Mouse (Mus musculus): ENCODE results near the gene Ano9. TPM values are rescaled to one million over a fixed set of nuclear protein-coding genes. Genes with fewer than 3 reads are reported as not detected.
A peak's percentile ranks its signal among the peaks of the same experiment; 100 is the strongest.

Ano9 gene
- polyA plus RNA-seq, 1 experiment from 2014 or later = 0.49 TPM

- Histone ChIP-seq H3K36me3 (ENCODE audit: control insufficient read depth, insufficient read depth) (no peaks in the 10 kb centered on the region), H3K4me1 (ENCODE audit: control insufficient read depth, insufficient read depth, low read length) (no peaks in the 10 kb centered on the region), H3K4me2 (ENCODE audit: low read depth, low read length) (no peak within 1 kb of the TSS), H3K27me3 (ENCODE audit: control insufficient read depth, insufficient read depth, low read length) (peaks cover 15% of the 10 kb centered on the region), H3K9ac (ENCODE audit: low read length) (no peak within 1 kb of the TSS), H3K9me3 (replicated peaks; ENCODE audit: control insufficient read depth, low read length) (no peaks in the 10 kb centered on the region), H3K4me3 (ENCODE audit: low read length) (no peak within 1 kb of the TSS), H3K27ac (ENCODE audit: low read length) (no peak within 1 kb of the TSS)
- 89% methylated on average over 15 of the region's 15 CpGs for WGBS
- ATAC-seq (replicated peaks; ENCODE audit: extremely low read depth, insufficient read depth, low FRiP score) = no peak
Measured at GRCm38 (mm10) chr7:141077841-141078240, 39.8 kb downstream of the Ano9 start, which contains the start of gene Pkp3. Gene Pkp3, plus strand, starts transcription at chr7:141078218.

- Histone ChIP-seq H3K9ac (ENCODE audit: low read length) (no peak overlapping the region), H3K4me2 (ENCODE audit: low read depth, low read length) (no peak overlapping the region), H3K4me3 (ENCODE audit: low read length) (no peak overlapping the region), H3K36me3 (ENCODE audit: control insufficient read depth, insufficient read depth) (no peaks in the 10 kb centered on the region), H3K9me3 (replicated peaks; ENCODE audit: control insufficient read depth, low read length) (no peaks in the 10 kb centered on the region), H3K27me3 (ENCODE audit: control insufficient read depth, insufficient read depth, low read length) (peaks cover 31% of the 10 kb centered on the region), H3K27ac (ENCODE audit: low read length) (no peak overlapping the region), H3K4me1 (ENCODE audit: control insufficient read depth, insufficient read depth, low read length) (peaks cover 3% of the 10 kb centered on the region; the same call in 1 of the 2 replicates)
- 76% methylated on average over 4 of the region's 4 CpGs for WGBS
- no peak for ATAC-seq (replicated peaks; ENCODE audit: extremely low read depth, insufficient read depth, low FRiP score)
Measured at GRCm38 (mm10) chr7:141073782-141074181, 43.8 kb downstream of the Ano9 start.

GRCm38 (mm10) chr7:141072017-141072745, 45.4 kb downstream of the Ano9 start:
- H3K27ac ChIP-seq (ENCODE audit: low read length) = no peak overlapping the region
- peak; percentile 38; the same call in 1 of the 2 replicates for ATAC-seq (replicated peaks; ENCODE audit: extremely low read depth, insufficient read depth, low FRiP score)
- no peak overlapping the region for H3K9ac ChIP-seq (ENCODE audit: low read length)
- 16% methylated on average over 23 of the region's 23 CpGs for WGBS
- no peak overlapping the region for H3K4me3 ChIP-seq (ENCODE audit: low read length)
- no peaks in the 10 kb centered on the region for H3K36me3 ChIP-seq (ENCODE audit: control insufficient read depth, insufficient read depth)
- H3K27me3 ChIP-seq (ENCODE audit: control insufficient read depth, insufficient read depth, low read length) = peaks cover 44% of the 10 kb centered on the region
- no peak overlapping the region for H3K4me2 ChIP-seq (ENCODE audit: low read depth, low read length)
- H3K4me1 ChIP-seq (ENCODE audit: control insufficient read depth, insufficient read depth, low read length) = peaks cover 3% of the 10 kb centered on the region; the same call in 1 of the 2 replicates
- H3K9me3 ChIP-seq (replicated peaks; ENCODE audit: control insufficient read depth, low read length) = no peaks in the 10 kb centered on the region

GRCm38 (mm10) chr7:141070058-141070862, 47.3 kb downstream of the Ano9 start:
- no peak overlapping the region for H3K27ac ChIP-seq (ENCODE audit: low read length)
- peaks cover 52% of the 10 kb centered on the region for H3K27me3 ChIP-seq (ENCODE audit: control insufficient read depth, insufficient read depth, low read length)
- H3K4me1 ChIP-seq (ENCODE audit: control insufficient read depth, insufficient read depth, low read length) = peaks cover 3% of the 10 kb centered on the region; the same call in 1 of the 2 replicates
- H3K9ac ChIP-seq (ENCODE audit: low read length) = peak overlapping the region; percentile 54
- H3K4me3 ChIP-seq (ENCODE audit: low read length) = peak overlapping the region; percentile 49
- H3K36me3 ChIP-seq (ENCODE audit: control insufficient read depth, insufficient read depth) = no peaks in the 10 kb centered on the region
- H3K4me2 ChIP-seq (ENCODE audit: low read depth, low read length) = peak overlapping the region; percentile 87
- under 1% methylated on average over 50 of the region's 51 CpGs for WGBS
- no peaks in the 10 kb centered on the region for H3K9me3 ChIP-seq (replicated peaks; ENCODE audit: control insufficient read depth, low read length)
- ATAC-seq (replicated peaks; ENCODE audit: extremely low read depth, insufficient read depth, low FRiP score) = no peak

- no peak overlapping the region for H3K4me2 ChIP-seq (ENCODE audit: low read depth, low read length)
- H3K27ac ChIP-seq (ENCODE audit: low read length) = no peak overlapping the region
- H3K27me3 ChIP-seq (ENCODE audit: control insufficient read depth, insufficient read depth, low read length) = peaks cover 59% of the 10 kb centered on the region
- ATAC-seq (replicated peaks; ENCODE audit: extremely low read depth, insufficient read depth, low FRiP score) = no peak
- H3K4me1 ChIP-seq (ENCODE audit: control insufficient read depth, insufficient read depth, low read length) = peaks cover 3% of the 10 kb centered on the region; the same call in 1 of the 2 replicates
- WGBS = 66% methylated on average over 19 of the region's 19 CpGs
- no peak overlapping the region for H3K9ac ChIP-seq (ENCODE audit: low read length)
- no peaks in the 10 kb centered on the region for H3K9me3 ChIP-seq (replicated peaks; ENCODE audit: control insufficient read depth, low read length)
- H3K4me3 ChIP-seq (ENCODE audit: low read length) = no peak overlapping the region
- no peaks in the 10 kb centered on the region for H3K36me3 ChIP-seq (ENCODE audit: control insufficient read depth, insufficient read depth)
Measured at GRCm38 (mm10) chr7:141068351-141068750, 49.3 kb downstream of the Ano9 start.

GRCm38 (mm10) chr7:141064576-141064975, 53.0 kb downstream of the Ano9 start:
- H3K27ac ChIP-seq (ENCODE audit: low read length) = no peak overlapping the region
- no peak overlapping the region for H3K4me3 ChIP-seq (ENCODE audit: low read length)
- ATAC-seq (replicated peaks; ENCODE audit: extremely low read depth, insufficient read depth, low FRiP score) = no peak
- WGBS = 79% methylated on average over 7 of the region's 7 CpGs
- H3K27me3 ChIP-seq (ENCODE audit: control insufficient read depth, insufficient read depth, low read length) = peaks cover 69% of the 10 kb centered on the region
- no peak overlapping the region for H3K4me2 ChIP-seq (ENCODE audit: low read depth, low read length)
- H3K4me1 ChIP-seq (ENCODE audit: control insufficient read depth, insufficient read depth, low read length) = peaks cover 7% of the 10 kb centered on the region
- H3K9me3 ChIP-seq (replicated peaks; ENCODE audit: control insufficient read depth, low read length) = no peaks in the 10 kb centered on the region
- no peak overlapping the region for H3K9ac ChIP-seq (ENCODE audit: low read length)
- H3K36me3 ChIP-seq (ENCODE audit: control insufficient read depth, insufficient read depth) = no peaks in the 10 kb centered on the region

- H3K36me3 ChIP-seq (ENCODE audit: control insufficient read depth, insufficient read depth) = no peaks in the 10 kb centered on the region
- ATAC-seq (replicated peaks; ENCODE audit: extremely low read depth, insufficient read depth, low FRiP score) = no peak
- no peak overlapping the region for H3K27ac ChIP-seq (ENCODE audit: low read length)
- H3K9me3 ChIP-seq (replicated peaks; ENCODE audit: control insufficient read depth, low read length) = no peaks in the 10 kb centered on the region
- no peak overlapping the region for H3K9ac ChIP-seq (ENCODE audit: low read length)
- H3K4me2 ChIP-seq (ENCODE audit: low read depth, low read length) = no peak overlapping the region
- H3K4me3 ChIP-seq (ENCODE audit: low read length) = no peak overlapping the region
- H3K27me3 ChIP-seq (ENCODE audit: control insufficient read depth, insufficient read depth, low read length) = peaks cover 66% of the 10 kb centered on the region
- WGBS = 63% methylated on average over 7 of the region's 7 CpGs
- peaks cover 7% of the 10 kb centered on the region for H3K4me1 ChIP-seq (ENCODE audit: control insufficient read depth, insufficient read depth, low read length)
Measured at GRCm38 (mm10) chr7:141064175-141064574, 53.4 kb downstream of the Ano9 start.

- H3K9me3 ChIP-seq (replicated peaks; ENCODE audit: control insufficient read depth, low read length) = no peaks in the 10 kb centered on the region
- no peak overlapping the region for H3K9ac ChIP-seq (ENCODE audit: low read length)
- WGBS = 80% methylated on average over 3 of the region's 3 CpGs
- no peak overlapping the region for H3K4me3 ChIP-seq (ENCODE audit: low read length)
- peaks cover 7% of the 10 kb centered on the region for H3K4me1 ChIP-seq (ENCODE audit: control insufficient read depth, insufficient read depth, low read length)
- H3K27me3 ChIP-seq (ENCODE audit: control insufficient read depth, insufficient read depth, low read length) = peaks cover 60% of the 10 kb centered on the region
- no peak overlapping the region for H3K4me2 ChIP-seq (ENCODE audit: low read depth, low read length)
- no peak for ATAC-seq (replicated peaks; ENCODE audit: extremely low read depth, insufficient read depth, low FRiP score)
- no peak overlapping the region for H3K27ac ChIP-seq (ENCODE audit: low read length)
- H3K36me3 ChIP-seq (ENCODE audit: control insufficient read depth, insufficient read depth) = no peaks in the 10 kb centered on the region
Measured at GRCm38 (mm10) chr7:141063353-141063752, 54.3 kb downstream of the Ano9 start.

- ATAC-seq (replicated peaks; ENCODE audit: extremely low read depth, insufficient read depth, low FRiP score) = no peak
- H3K4me3 ChIP-seq (ENCODE audit: low read length) = no peak overlapping the region
- H3K27me3 ChIP-seq (ENCODE audit: control insufficient read depth, insufficient read depth, low read length) = peaks cover 55% of the 10 kb centered on the region
- peaks cover 7% of the 10 kb centered on the region for H3K4me1 ChIP-seq (ENCODE audit: control insufficient read depth, insufficient read depth, low read length)
- no peaks in the 10 kb centered on the region for H3K9me3 ChIP-seq (replicated peaks; ENCODE audit: control insufficient read depth, low read length)
- H3K4me2 ChIP-seq (ENCODE audit: low read depth, low read length) = no peak overlapping the region
- WGBS = 72% methylated on average over 7 of the region's 7 CpGs
- no peaks in the 10 kb centered on the region for H3K36me3 ChIP-seq (ENCODE audit: control insufficient read depth, insufficient read depth)
- no peak overlapping the region for H3K27ac ChIP-seq (ENCODE audit: low read length)
- no peak overlapping the region for H3K9ac ChIP-seq (ENCODE audit: low read length)
Measured at GRCm38 (mm10) chr7:141062525-141062924, 55.1 kb downstream of the Ano9 start.
